12 mouse cellular contexts compared by ENCODE assay signal in the genomic region with DNA sequence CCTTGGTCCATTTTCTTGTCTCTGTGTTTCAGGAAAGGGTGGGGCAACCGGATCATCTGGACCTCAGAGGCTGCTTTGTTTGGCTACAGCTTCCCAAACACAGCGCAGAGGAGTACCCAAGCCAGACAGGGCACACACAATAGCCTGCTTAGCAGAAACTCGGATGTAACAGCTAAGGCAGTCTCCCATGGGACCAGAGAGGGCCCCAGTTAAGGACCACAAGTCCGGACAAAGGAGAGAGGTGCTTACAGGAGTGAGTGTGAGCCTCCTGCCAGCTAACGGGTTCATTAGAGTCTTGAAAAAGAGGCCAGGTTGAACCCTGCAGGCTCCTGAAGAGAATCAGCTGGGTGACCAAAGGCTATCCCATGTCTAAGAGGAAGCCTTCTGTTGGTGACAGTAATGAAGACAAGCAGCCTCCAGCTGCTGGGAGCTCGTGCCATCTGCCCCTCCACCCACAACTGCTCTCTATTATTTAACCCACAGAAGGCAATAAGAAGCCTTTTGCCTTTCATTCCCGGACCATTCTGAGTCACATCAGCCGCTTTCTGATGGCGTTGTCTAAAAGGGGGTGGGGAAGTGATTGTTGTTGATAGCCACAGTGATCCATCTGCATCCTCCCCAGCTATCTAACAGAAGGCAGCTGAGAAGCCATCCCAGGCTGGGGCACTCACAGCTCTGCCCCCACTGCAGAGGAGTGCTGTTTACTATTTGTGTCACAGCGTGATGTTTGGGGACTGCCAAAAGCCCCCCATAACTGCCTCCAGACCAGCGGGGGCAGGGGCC. TPM values are rescaled to one million over a fixed set of nuclear protein-coding genes. Genes with fewer than 3 reads are reported as not detected.
DNase-seq lines count a peak whose midpoint lies in the region; ATAC-seq and TF ChIP-seq lines count a peak whose summit lies in the region.
"Had no signal": no experiment of that assay in that cellular context is flagged by ENCODE, and none has a peak within 500 bp of the region (broad histone marks: within the 10 kb centered on the region; RNA-seq: fewer than 3 reads in every experiment).

No protein-coding gene starts in this region.

- TF ChIP-seq EP300 in stomach, postnatal 0 days (optimal IDR thresholded peaks at IDR 0.05), result no peak
- TF ChIP-seq EP300 in liver, postnatal 0 days (IDR thresholded peaks at IDR 0.05; ENCODE audit: low read depth), result no peak

- no peaks in the 10 kb centered on the region for H3K9me3 ChIP-seq in stomach, embryonic 14.5 days (ENCODE audit: control insufficient read depth, low read depth, low read length)
- no peaks in the 10 kb centered on the region for H3K9me3 ChIP-seq in stomach, postnatal 0 days (ENCODE audit: control insufficient read depth, low read length)
- H3K9me3 ChIP-seq in hindbrain, embryonic 12.5 days (replicated peaks), result no peaks in the 10 kb centered on the region
- H3K9me3 ChIP-seq in stomach, embryonic 16.5 days (replicated peaks; ENCODE audit: control insufficient read depth, low read length), result no peaks in the 10 kb centered on the region
- H3K9me3 ChIP-seq in liver, postnatal 0 days (ENCODE audit: low read length), result no peaks in the 10 kb centered on the region
- H3K9me3 ChIP-seq: limb, embryonic 15.5 days had no signal

- intact Hi-C loops in gastrocnemius, postnatal 36 days (cut with DNase I), result no loop called here

- H3K36me3 ChIP-seq in stomach, embryonic 14.5 days (ENCODE audit: control insufficient read depth, insufficient read depth, low read length), result no peaks in the 10 kb centered on the region
- no peaks in the 10 kb centered on the region for H3K36me3 ChIP-seq in stomach, postnatal 0 days (ENCODE audit: control insufficient read depth, insufficient read depth, low read length)
- H3K36me3 ChIP-seq in hindbrain, embryonic 12.5 days, result no peaks in the 10 kb centered on the region
- H3K36me3 ChIP-seq in stomach, embryonic 16.5 days (ENCODE audit: control insufficient read depth, insufficient read depth, low read length), result no peaks in the 10 kb centered on the region
- H3K36me3 ChIP-seq in liver, postnatal 0 days (replicated peaks; ENCODE audit: insufficient read depth, low read length), result no peaks in the 10 kb centered on the region
- H3K36me3 ChIP-seq: limb, embryonic 15.5 days had no signal

- no peak for DNase-seq in stomach, postnatal 0 days (ENCODE audit: low spot score)
- DNase-seq in lung, postnatal 36 days, result peak; percentile 52
- DNase-seq in kidney, postnatal 10 days, result no peak
- DNase-seq in liver, postnatal 0 days, result no peak
- DNase-seq in gastrocnemius, postnatal 36 days, result no peak
- DNase-seq: adrenal gland, postnatal 10 days; gastrocnemius, postnatal 25 days; kidney, adult 9 months had no signal

- TF ChIP-seq CTCF in stomach, postnatal 0 days (IDR thresholded peaks at IDR 0.05; ENCODE audit: low read depth), result no peak
- no peak for TF ChIP-seq CTCF in liver, postnatal 0 days (IDR thresholded peaks at IDR 0.05; ENCODE audit: low read depth)

- no peak overlapping the region for H3K9ac ChIP-seq in stomach, embryonic 14.5 days (replicated peaks; ENCODE audit: low read depth, low read length)
- H3K9ac ChIP-seq in stomach, postnatal 0 days (ENCODE audit: low read length), result no peak overlapping the region
- H3K9ac ChIP-seq in hindbrain, embryonic 12.5 days, result no peak overlapping the region
- H3K9ac ChIP-seq in stomach, embryonic 16.5 days (ENCODE audit: low read length), result no peak overlapping the region
- H3K9ac ChIP-seq in liver, postnatal 0 days (replicated peaks), result no peak overlapping the region
- H3K9ac ChIP-seq: limb, embryonic 15.5 days had no signal

- H3K27ac ChIP-seq in stomach, embryonic 14.5 days (ENCODE audit: low read length), result no peak overlapping the region; the same call in 1 of the 2 replicates
- H3K27ac ChIP-seq in stomach, postnatal 0 days (replicated peaks), result no peak overlapping the region
- peak overlapping the region; percentile 83 for H3K27ac ChIP-seq in hindbrain, embryonic 12.5 days
- peak overlapping the region; percentile 29 for H3K27ac ChIP-seq in stomach, embryonic 16.5 days (ENCODE audit: low read length)
- no peak overlapping the region for H3K27ac ChIP-seq in liver, postnatal 0 days (ENCODE audit: low read depth)
- H3K27ac ChIP-seq: limb, embryonic 15.5 days had no signal

- H3K4me3 ChIP-seq in stomach, embryonic 14.5 days (ENCODE audit: low read depth, low read length), result no peak overlapping the region
- no peak overlapping the region for H3K4me3 ChIP-seq in stomach, postnatal 0 days (ENCODE audit: low read depth, low read length)
- no peak overlapping the region for H3K4me3 ChIP-seq in hindbrain, embryonic 12.5 days
- no peak overlapping the region for H3K4me3 ChIP-seq in stomach, embryonic 16.5 days (replicated peaks; ENCODE audit: low read length)
- no peak overlapping the region for H3K4me3 ChIP-seq in liver, postnatal 0 days (ENCODE audit: low read depth, low read length)
- H3K4me3 ChIP-seq: limb, embryonic 15.5 days had no signal

- no peaks in the 10 kb centered on the region for H3K27me3 ChIP-seq in stomach, embryonic 14.5 days (ENCODE audit: control insufficient read depth, insufficient read depth, low read length)
- H3K27me3 ChIP-seq in stomach, postnatal 0 days (ENCODE audit: control insufficient read depth, insufficient read depth, low read length), result no peaks in the 10 kb centered on the region
- no peaks in the 10 kb centered on the region for H3K27me3 ChIP-seq in hindbrain, embryonic 12.5 days
- no peaks in the 10 kb centered on the region for H3K27me3 ChIP-seq in stomach, embryonic 16.5 days (ENCODE audit: control insufficient read depth, insufficient read depth, low read length)
- H3K27me3 ChIP-seq in liver, postnatal 0 days (ENCODE audit: insufficient read depth, low read length), result no peaks in the 10 kb centered on the region
- H3K27me3 ChIP-seq: limb, embryonic 15.5 days had no signal

- peak; percentile 42; the same call in 1 of the 2 replicates for ATAC-seq in stomach, embryonic 14.5 days (ENCODE audit: insufficient number of reproducible peaks, insufficient read depth, low FRiP score, low read depth)
- no peak for ATAC-seq in stomach, postnatal 0 days (ENCODE audit: low FRiP score, low TSS enrichment)
- peak; percentile 86 for ATAC-seq in hindbrain, embryonic 12.5 days (ENCODE audit: low FRiP score)
- ATAC-seq in stomach, embryonic 16.5 days (ENCODE audit: insufficient read depth, low FRiP score), result no peak
- no peak for ATAC-seq in liver, postnatal 0 days

- WGBS in stomach, embryonic 14.5 days, result 45% methylated on average over 11 of the region's 11 CpGs
- 53% methylated on average over 11 of the region's 11 CpGs for WGBS in stomach, postnatal 0 days
- WGBS in hindbrain, embryonic 12.5 days, result 33% methylated on average over 11 of the region's 11 CpGs
- 49% methylated on average over 11 of the region's 11 CpGs for WGBS in stomach, embryonic 16.5 days
- 58% methylated on average over 11 of the region's 11 CpGs for WGBS in liver, postnatal 0 days (ENCODE audit: insufficient replicate concordance)

- no peaks in the 10 kb centered on the region for H3K4me1 ChIP-seq in stomach, embryonic 14.5 days (ENCODE audit: control insufficient read depth, insufficient read depth, low read length)
- H3K4me1 ChIP-seq in stomach, postnatal 0 days (replicated peaks; ENCODE audit: control insufficient read depth, insufficient read depth), result no peaks in the 10 kb centered on the region
- H3K4me1 ChIP-seq in hindbrain, embryonic 12.5 days, result peaks cover 29% of the 10 kb centered on the region
- H3K4me1 ChIP-seq in stomach, embryonic 16.5 days (ENCODE audit: control insufficient read depth, insufficient read depth, low read length), result peaks cover 8% of the 10 kb centered on the region
- H3K4me1 ChIP-seq in liver, postnatal 0 days (ENCODE audit: insufficient read depth), result no peaks in the 10 kb centered on the region

- no peak overlapping the region for H3K4me2 ChIP-seq in stomach, embryonic 14.5 days (replicated peaks; ENCODE audit: low read depth, low read length)
- no peak overlapping the region for H3K4me2 ChIP-seq in stomach, postnatal 0 days (replicated peaks; ENCODE audit: low read depth)
- H3K4me2 ChIP-seq in hindbrain, embryonic 12.5 days (replicated peaks), result no peak overlapping the region
- no peak overlapping the region for H3K4me2 ChIP-seq in stomach, embryonic 16.5 days (ENCODE audit: low read depth, low read length)
- H3K4me2 ChIP-seq in liver, postnatal 0 days (ENCODE audit: low read depth, low read length), result no peak overlapping the region
- H3K4me2 ChIP-seq: limb, embryonic 15.5 days had no signal

RNA-seq across cellular contexts. Expression of a gene that starts 35.1 kb away (rescaled TPM):
- 0.56 and 2.0 TPM in 2 replicates for polyA plus RNA-seq in stomach, embryonic 14.5 days (2014; fragmentation: Nextera tagmentation; extraction: Ambion mirVana)
- polyA plus RNA-seq in stomach, postnatal 0 days (2015; fragmentation: Nextera tagmentation; extraction: Ambion mirVana), result 1.5 and 1.8 TPM in 2 replicates
- polyA plus RNA-seq in hindbrain, embryonic 12.5 days (2016; fragmentation: Nextera tagmentation; extraction: Ambion mirVana), result 35.3 and 37.8 TPM in 2 replicates
- 1.6 and 2.3 TPM in 2 replicates for polyA plus RNA-seq in stomach, embryonic 16.5 days (2015; fragmentation: Nextera tagmentation; extraction: Ambion mirVana)
- 1.6 and 2.0 TPM in 2 replicates for polyA plus RNA-seq in liver, postnatal 0 days (2015; fragmentation: Nextera tagmentation; extraction: Ambion mirVana)
- not detected for total RNA-seq in gastrocnemius, postnatal 36 days (2021)
- total RNA-seq: gastrocnemius, postnatal 25 days had no signal

Comparison
In these comparisons a context has a peak if more than half of its experiments do, and no peak if none do; other contexts are left out.
1. ATAC-seq: peak in stomach, embryonic 14.5 days (single experiment) and hindbrain, embryonic 12.5 days (single experiment); none in stomach, postnatal 0 days (single experiment), stomach, embryonic 16.5 days (single experiment) and liver, postnatal 0 days (single experiment).
2. H3K27ac ChIP-seq: peak in hindbrain, embryonic 12.5 days (single experiment) and stomach, embryonic 16.5 days (single experiment); none in stomach, embryonic 14.5 days (single experiment), stomach, postnatal 0 days (single experiment) and liver, postnatal 0 days (single experiment).
3. RNA of a gene that starts 35.1 kb away (polyA plus RNA-seq): 35.3 to 37.8 TPM in hindbrain, embryonic 12.5 days; 1.5 to 1.8 TPM in stomach, postnatal 0 days, 1.6 to 2.0 TPM in liver, postnatal 0 days, 1.6 to 2.3 TPM in stomach, embryonic 16.5 days and 0.56 to 2.0 TPM in stomach, embryonic 14.5 days; every median in the first group is over 10 times any median in the second.